Mouse (Mus musculus) forebrain, embryonic 11.5 days (tissue): ENCODE results near the gene Plekhm1. TPM values are rescaled to one million over a fixed set of nuclear protein-coding genes. Genes with fewer than 3 reads are reported as not detected.
"Not testable (repeated sequence)": the region's sequence is repeated elsewhere in the genome, so short reads cannot be mapped to it uniquely, and the experiment has no call there.

Experiments used
- ATAC-seq: fragments of 200-750 bp; cut with Nextera tagmentation; replicated peaks from 2 replicates; pipeline ENCODE4 v1.8.0; 2017; ENCODE audit warnings: moderate TSS enrichment; ENCODE audit not compliant: low FRiP score
- DNase-seq: peaks from one replicate; pipeline ENCODE4 v3.0.0-alpha.2; 2017; ENCODE audit warnings: low spot score
- H3K27ac ChIP-seq: fragments of 300-500 bp; sonication (generic); 2 replicates; pipeline ENCODE4 v1.5.1; 2014; ENCODE audit warnings: low read depth, low read length
- H3K27me3 ChIP-seq: fragments of 300-500 bp; sonication (generic); 2 replicates; pipeline ENCODE4 v1.6.1; 2014; ENCODE audit warnings: mild to moderate bottlenecking, low read length, mixed read lengths; ENCODE audit not compliant: control insufficient read depth, insufficient read depth
- H3K36me3 ChIP-seq: fragments of 300-500 bp; sonication (generic); 2 replicates; pipeline ENCODE4 v1.6.1; 2014; ENCODE audit warnings: mild to moderate bottlenecking, low read length, moderate library complexity, mixed read lengths; ENCODE audit not compliant: control insufficient read depth, insufficient read depth
- H3K4me1 ChIP-seq: fragments of 300-500 bp; sonication (generic); replicated peaks from 2 replicates; pipeline ENCODE4 v1.6.1; 2014; ENCODE audit warnings: low read length, mixed read lengths; ENCODE audit not compliant: control insufficient read depth, insufficient read depth
- H3K4me2 ChIP-seq: fragments of 300-500 bp; sonication (generic); 2 replicates; pipeline ENCODE4 v1.6.1; 2014; ENCODE audit warnings: low read depth, mild to moderate bottlenecking, low read length, moderate library complexity, mixed read lengths; ENCODE audit not compliant: severe bottlenecking
- H3K4me3 ChIP-seq: fragments of 300-500 bp; sonication (generic); 2 replicates; pipeline ENCODE4 v1.5.1; 2014; ENCODE audit warnings: low read depth, low read length
- H3K9ac ChIP-seq: fragments of 300-500 bp; sonication (generic); 2 replicates; pipeline ENCODE4 v1.6.1; 2014; ENCODE audit warnings: low read length
- H3K9me3 ChIP-seq: fragments of 300-500 bp; sonication (generic); 2 replicates; pipeline ENCODE4 v1.6.1; 2016; ENCODE audit warnings: low read length, mixed read lengths; ENCODE audit not compliant: control insufficient read depth
- WGBS: fragments of 180-500 bp; shearing (Covaris S2); extraction: QIAGEN DNeasy Blood & Tissue Kit; methylation state at CpG from one replicate; pipeline ENCODE4 v1.1.7; 2014; 5-methylcytosine and 5-hydroxymethylcytosine counted together
- polyA plus RNA-seq: library from polyadenylated mRNA; unstranded; fragments of >200 nt; fragmentation: Nextera tagmentation; extraction: Ambion mirVana; gene quantifications from 2 replicates; pipeline ENCODE4 v1.2.1, GENCODE M21; 2014

The Plekhm1 gene
- polyA plus RNA-seq, 1 experiment from 2014 or later: 11.3 TPM

DNA sequence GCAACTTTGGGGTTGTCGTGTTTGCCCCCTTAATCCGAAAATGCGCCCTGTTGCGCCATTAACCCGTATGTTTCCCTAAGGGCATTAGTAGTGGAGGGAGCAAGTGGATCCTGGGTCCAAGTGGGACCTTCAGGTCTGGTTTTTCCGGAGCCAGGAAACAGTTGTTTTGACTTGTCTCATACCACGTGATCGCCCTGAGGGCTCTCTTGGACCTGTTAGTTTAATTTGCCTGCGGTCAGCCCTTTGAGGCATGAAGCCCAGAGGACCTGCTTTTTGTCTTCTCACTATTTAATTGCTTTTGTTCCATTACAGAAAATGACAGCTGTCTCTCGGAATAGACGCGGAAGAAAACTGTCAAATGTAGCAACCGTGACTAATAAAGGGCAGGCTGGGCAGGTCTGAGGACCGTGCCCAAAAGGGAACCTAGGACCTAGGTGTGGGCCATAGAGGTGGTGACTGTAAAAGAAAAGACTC, 500 bp upstream of the Plekhm1 start:
- no peak for DNase-seq
- H3K4me2 ChIP-seq: peak overlapping the region; percentile 89
- no peak; the same call in 1 of the 2 replicates for ATAC-seq
- 3% methylated on average over 14 of the region's 14 CpGs for WGBS
- H3K36me3 ChIP-seq: no peaks in the 10 kb centered on the region
- H3K27me3 ChIP-seq: no peaks in the 10 kb centered on the region
- H3K4me3 ChIP-seq: peak overlapping the region; percentile 73
- peaks cover 4% of the 10 kb centered on the region for H3K4me1 ChIP-seq
- no peaks in the 10 kb centered on the region for H3K9me3 ChIP-seq
- H3K27ac ChIP-seq: no peak overlapping the region
- H3K9ac ChIP-seq: peak overlapping the region; percentile 40

DNA sequence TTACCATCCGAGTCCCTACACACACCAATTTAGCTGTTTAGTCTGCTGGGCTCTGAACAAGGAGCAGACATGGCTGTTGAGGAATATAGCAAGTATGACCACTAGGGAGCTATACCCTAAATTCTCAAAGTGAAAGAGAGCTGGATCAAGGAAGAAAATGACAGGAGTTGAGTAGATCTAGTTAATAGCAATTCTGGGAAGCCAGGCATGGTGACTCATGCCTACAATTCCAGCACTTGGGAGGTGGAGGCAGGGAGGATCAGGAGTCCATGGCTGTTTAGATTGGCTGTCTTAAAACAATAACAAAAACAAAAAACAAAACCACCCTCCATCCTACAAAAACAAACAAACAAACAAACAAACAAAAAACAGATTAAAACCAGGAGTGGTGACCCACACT, 1.2 kb downstream of the Plekhm1 start:
- Histone ChIP-seq H3K4me1 (peaks cover 4% of the 10 kb centered on the region), H3K36me3 (no peaks in the 10 kb centered on the region), H3K27ac (no peak overlapping the region), H3K27me3 (no peaks in the 10 kb centered on the region), H3K4me3 (peak overlapping the region; percentile 73), H3K9me3 (no peaks in the 10 kb centered on the region), H3K9ac (no peak overlapping the region), H3K4me2 (no peak overlapping the region)
- DNase-seq (no peak), ATAC-seq (no peak)
- 96% methylated on average over 1 of the region's 1 CpGs for WGBS

DNA sequence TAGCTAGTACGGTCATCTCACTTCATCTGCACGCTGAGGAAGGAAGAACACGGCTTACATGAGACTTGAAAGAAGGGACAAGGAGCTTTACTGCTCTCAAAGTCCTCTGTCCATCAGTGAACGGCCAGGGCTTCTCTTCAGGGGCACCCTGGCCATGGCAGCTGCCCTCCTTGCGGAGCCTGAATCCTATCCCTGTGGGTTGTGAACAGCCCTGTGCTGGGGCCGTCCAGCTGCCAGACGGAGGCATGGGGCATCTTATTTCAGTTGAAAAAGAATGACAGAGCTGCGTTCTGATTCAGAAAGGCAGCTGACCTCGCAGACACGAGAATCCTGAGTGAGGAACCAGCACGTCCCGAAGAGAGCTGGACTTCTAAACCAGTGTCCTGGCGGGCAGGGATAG, 3.6 kb downstream of the Plekhm1 start:
- Histone ChIP-seq H3K4me3 (no peak overlapping the region), H3K27me3 (no peaks in the 10 kb centered on the region), H3K9me3 (no peaks in the 10 kb centered on the region), H3K9ac (no peak overlapping the region), H3K4me2 (no peak overlapping the region), H3K27ac (no peak overlapping the region), H3K36me3 (no peaks in the 10 kb centered on the region), H3K4me1 (peaks cover 4% of the 10 kb centered on the region)
- ATAC-seq: no peak
- DNase-seq: no peak
- WGBS: 93% methylated on average over 13 of the region's 13 CpGs

DNA sequence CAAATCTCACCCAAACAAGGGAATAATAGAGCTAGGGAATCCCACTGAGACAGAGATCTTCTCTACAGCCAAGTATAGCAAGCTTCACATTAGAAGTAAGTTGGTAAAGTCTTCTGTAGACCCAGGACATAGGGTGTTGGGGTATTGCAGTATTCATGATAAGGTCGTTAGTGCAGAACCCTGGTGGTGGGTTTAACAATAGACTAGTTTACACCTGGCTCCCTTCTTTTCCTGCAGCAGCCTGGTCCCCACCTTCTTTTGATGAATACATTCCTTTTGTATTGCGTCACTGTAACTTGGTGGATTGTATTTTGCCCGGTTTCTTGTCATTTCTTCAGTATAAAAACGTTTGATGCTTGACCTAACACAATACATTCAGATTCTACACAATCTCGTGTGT, 5.4 kb downstream of the Plekhm1 start:
- not testable (repeated sequence) for ATAC-seq, H3K9ac ChIP-seq, H3K27me3 ChIP-seq, H3K36me3 ChIP-seq, H3K4me1 ChIP-seq, H3K27ac ChIP-seq, H3K4me2 ChIP-seq, H3K9me3 ChIP-seq, H3K4me3 ChIP-seq, DNase-seq
- WGBS: 57% methylated on average over 5 of the region's 5 CpGs

DNA sequence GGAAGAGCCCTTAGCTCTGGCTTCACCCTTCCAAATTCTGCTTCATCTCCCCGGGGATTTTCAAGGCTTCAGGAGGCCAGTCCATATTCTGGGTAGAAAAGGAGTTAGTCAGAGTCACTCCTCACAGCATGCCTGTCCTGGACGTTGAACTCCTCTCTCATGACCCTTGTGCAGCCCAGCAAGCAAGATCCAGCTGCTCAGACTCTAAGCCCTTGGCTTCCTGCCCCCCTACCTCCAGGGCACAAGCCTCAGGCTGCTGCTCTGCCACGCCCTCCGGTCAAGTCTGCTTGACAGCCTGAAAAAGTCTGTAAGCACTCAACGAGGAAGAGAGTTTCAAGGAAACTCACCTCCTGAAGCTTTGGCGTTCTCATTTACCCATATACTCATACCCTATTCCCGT, 5.9 kb downstream of the Plekhm1 start:
- Histone ChIP-seq H3K9ac (no peak overlapping the region), H3K4me1 (peaks cover 2% of the 10 kb centered on the region; the same call in 1 of the 2 replicates), H3K27ac (no peak overlapping the region), H3K36me3 (no peaks in the 10 kb centered on the region; the same call in 1 of the 2 replicates), H3K4me3 (no peak overlapping the region), H3K9me3 (no peaks in the 10 kb centered on the region), H3K27me3 (no peaks in the 10 kb centered on the region), H3K4me2 (no peak overlapping the region)
- DNase-seq: no peak
- no peak for ATAC-seq
- 76% methylated on average over 7 of the region's 7 CpGs for WGBS

DNA sequence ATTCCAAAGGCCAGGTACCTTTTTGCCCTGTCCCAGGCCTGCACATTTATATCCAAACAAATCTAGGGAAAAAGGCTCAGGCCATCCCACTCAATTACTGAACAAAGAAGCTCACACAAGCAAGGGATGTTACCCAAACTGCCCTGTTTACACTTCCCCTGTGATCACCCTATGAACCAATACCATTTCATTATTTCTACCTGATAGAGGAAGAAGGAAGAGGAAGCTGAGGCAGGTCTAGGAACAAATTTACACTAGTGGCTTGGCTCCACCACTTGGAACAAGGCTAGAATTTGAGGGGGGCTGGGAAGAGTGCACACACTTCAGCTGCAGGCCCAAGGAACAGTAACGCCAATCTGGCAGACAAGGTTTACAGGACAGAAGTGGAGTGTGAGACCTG, 6.7 kb downstream of the Plekhm1 start:
- H3K27ac ChIP-seq: no peak overlapping the region
- no peaks in the 10 kb centered on the region for H3K27me3 ChIP-seq
- 94% methylated on average over 1 of the region's 1 CpGs for WGBS
- no peaks in the 10 kb centered on the region for H3K4me1 ChIP-seq
- DNase-seq (no peak), ATAC-seq (no peak)
- no peaks in the 10 kb centered on the region; the same call in 1 of the 2 replicates for H3K36me3 ChIP-seq
- H3K9ac ChIP-seq: no peak overlapping the region
- H3K4me3 ChIP-seq: no peak overlapping the region
- no peaks in the 10 kb centered on the region for H3K9me3 ChIP-seq
- no peak overlapping the region for H3K4me2 ChIP-seq

DNA sequence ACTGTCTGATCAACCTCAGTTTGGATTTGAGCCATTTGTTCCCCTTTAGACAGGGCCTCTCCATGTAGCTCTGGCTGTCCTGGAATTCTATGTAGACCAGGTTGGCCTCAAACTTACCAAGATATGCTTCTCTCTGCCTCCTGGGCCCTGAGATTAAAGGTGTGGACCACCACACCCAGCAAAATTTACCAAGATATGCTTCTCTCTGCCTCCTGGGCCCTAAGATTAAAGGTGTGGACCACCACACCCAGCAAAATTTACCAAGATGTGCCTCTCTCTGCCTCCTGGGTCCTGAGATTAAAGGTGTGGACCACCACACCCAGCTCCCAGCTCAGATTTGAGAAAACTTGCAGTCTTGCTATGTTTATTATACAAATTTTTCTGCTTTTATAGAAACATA, 7.9 kb downstream of the Plekhm1 start:
- H3K4me2 ChIP-seq: no peak overlapping the region
- no peak overlapping the region for H3K9ac ChIP-seq
- H3K9me3 ChIP-seq: no peaks in the 10 kb centered on the region
- H3K4me3 ChIP-seq: no peak overlapping the region
- no peaks in the 10 kb centered on the region; the same call in 1 of the 2 replicates for H3K36me3 ChIP-seq
- DNase-seq (no peak), ATAC-seq (no peak)
- H3K4me1 ChIP-seq: no peaks in the 10 kb centered on the region
- no peaks in the 10 kb centered on the region for H3K27me3 ChIP-seq
- no peak overlapping the region for H3K27ac ChIP-seq

DNA sequence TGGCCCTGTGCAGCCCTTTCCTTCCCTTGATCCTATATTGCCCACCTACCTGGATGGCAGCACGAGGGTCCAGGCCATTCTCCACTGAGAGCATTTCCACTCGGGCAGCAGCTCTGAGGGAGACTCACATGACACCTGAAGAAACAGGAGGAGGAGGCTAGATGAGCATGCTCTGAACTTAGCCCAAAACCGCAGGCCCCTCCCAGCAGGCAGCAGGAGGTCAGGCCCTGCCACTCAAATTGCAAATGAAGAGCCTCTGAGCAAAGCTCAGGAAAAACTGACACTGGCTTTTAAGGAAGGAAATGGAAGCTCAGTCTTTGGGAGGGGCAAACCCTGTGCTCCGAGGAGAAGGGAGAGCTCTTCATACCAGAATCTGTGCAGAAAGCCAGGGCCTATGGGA, 8.7 kb downstream of the Plekhm1 start:
- Histone ChIP-seq H3K36me3 (no peaks in the 10 kb centered on the region; the same call in 1 of the 2 replicates), H3K9ac (no peak overlapping the region), H3K4me1 (no peaks in the 10 kb centered on the region), H3K27ac (no peak overlapping the region), H3K4me3 (no peak overlapping the region), H3K9me3 (no peaks in the 10 kb centered on the region), H3K27me3 (no peaks in the 10 kb centered on the region), H3K4me2 (no peak overlapping the region)
- ATAC-seq (no peak), DNase-seq (no peak)
- 69% methylated on average over 4 of the region's 4 CpGs for WGBS

DNA sequence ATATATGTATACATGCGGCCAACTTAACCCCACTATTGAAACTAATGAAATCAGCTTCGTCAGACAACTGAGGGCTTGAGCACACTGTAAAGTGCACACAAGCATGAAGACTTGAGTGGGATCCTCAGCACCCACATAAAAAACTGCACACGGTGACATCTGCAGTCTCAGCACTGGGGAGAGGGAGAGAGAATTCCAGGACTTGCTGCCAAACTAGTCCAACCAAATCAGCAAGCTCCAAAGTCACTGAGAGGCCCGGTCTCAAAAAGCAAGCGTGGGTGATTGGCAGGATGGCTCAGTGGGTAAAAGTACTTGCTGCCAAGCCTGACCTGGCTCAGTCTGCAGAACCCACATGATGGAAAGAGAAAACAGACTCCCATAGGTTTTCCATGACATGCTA, 9.7 kb downstream of the Plekhm1 start:
- H3K27me3 ChIP-seq: no peaks in the 10 kb centered on the region
- WGBS: 91% methylated on average over 5 of the region's 5 CpGs
- no peak overlapping the region for H3K4me3 ChIP-seq
- no peak overlapping the region for H3K27ac ChIP-seq
- DNase-seq: no peak
- no peaks in the 10 kb centered on the region for H3K4me1 ChIP-seq
- H3K4me2 ChIP-seq: no peak overlapping the region
- H3K9ac ChIP-seq: no peak overlapping the region
- no peak for ATAC-seq
- no peaks in the 10 kb centered on the region for H3K9me3 ChIP-seq
- no peaks in the 10 kb centered on the region; the same call in 1 of the 2 replicates for H3K36me3 ChIP-seq
